Mouse (Mus musculus) liver, embryonic 12.5 days (tissue): Measurements from ENCODE around the gene Usp3. TPM values are rescaled to one million over a fixed set of nuclear protein-coding genes. Genes with fewer than 3 reads are reported as not detected.
A peak's percentile ranks its signal among the peaks of the same experiment; 100 is the strongest.

Experiments
- ATAC-seq: fragments of 200-750 bp; cut with Nextera tagmentation; 2 replicates; pipeline ENCODE4 v1.8.0; 2017; ENCODE audit warnings: moderate number of reproducible peaks, mild to moderate bottlenecking, moderate library complexity
- H3K27ac ChIP-seq: fragments of 300-500 bp; sonication (generic); 2 replicates; pipeline ENCODE4 v1.5.1; 2016; ENCODE audit warnings: mild to moderate bottlenecking
- H3K27me3 ChIP-seq: fragments of 300-500 bp; sonication (generic); replicated peaks from 2 replicates; pipeline ENCODE4 v1.6.1; 2016; ENCODE audit warnings: mild to moderate bottlenecking, moderate library complexity
- H3K36me3 ChIP-seq: fragments of 300-500 bp; sonication (generic); 2 replicates; pipeline ENCODE4 v1.6.1; 2016; ENCODE audit warnings: mild to moderate bottlenecking, moderate library complexity
- H3K4me1 ChIP-seq: fragments of 300-500 bp; sonication (generic); 2 replicates; pipeline ENCODE4 v1.6.1; 2016
- H3K4me2 ChIP-seq: fragments of 300-500 bp; sonication (generic); 2 replicates; pipeline ENCODE4 v1.6.1; 2016; ENCODE audit warnings: mild to moderate bottlenecking, moderate library complexity
- H3K4me3 ChIP-seq: fragments of 300-500 bp; sonication (generic); 2 replicates; pipeline ENCODE4 v1.5.1; 2016; ENCODE audit warnings: mild to moderate bottlenecking, moderate library complexity
- H3K9ac ChIP-seq: fragments of 300-500 bp; sonication (generic); 2 replicates; pipeline ENCODE4 v1.6.1; 2016; ENCODE audit warnings: mild to moderate bottlenecking, moderate library complexity
- H3K9me3 ChIP-seq: fragments of 300-500 bp; sonication (generic); replicated peaks from 2 replicates; pipeline ENCODE4 v1.6.1; 2016; ENCODE audit warnings: mild to moderate bottlenecking, moderate library complexity
- WGBS: fragments of 180-500 bp; shearing (Covaris S2); methylation state at CpG from one replicate; pipeline ENCODE4 v1.1.7; 2016; ENCODE audit not compliant: insufficient replicate concordance; 5-methylcytosine and 5-hydroxymethylcytosine counted together
- polyA plus RNA-seq: library from polyadenylated mRNA; unstranded; fragments of >200 nt; fragmentation: Nextera tagmentation; extraction: Ambion mirVana; gene quantifications from 2 replicates; pipeline ENCODE4 v1.2.1, GENCODE M21; 2016

The Usp3 gene
- polyA plus RNA-seq: 20.3 and 21.3 TPM in 2 replicates

DNA sequence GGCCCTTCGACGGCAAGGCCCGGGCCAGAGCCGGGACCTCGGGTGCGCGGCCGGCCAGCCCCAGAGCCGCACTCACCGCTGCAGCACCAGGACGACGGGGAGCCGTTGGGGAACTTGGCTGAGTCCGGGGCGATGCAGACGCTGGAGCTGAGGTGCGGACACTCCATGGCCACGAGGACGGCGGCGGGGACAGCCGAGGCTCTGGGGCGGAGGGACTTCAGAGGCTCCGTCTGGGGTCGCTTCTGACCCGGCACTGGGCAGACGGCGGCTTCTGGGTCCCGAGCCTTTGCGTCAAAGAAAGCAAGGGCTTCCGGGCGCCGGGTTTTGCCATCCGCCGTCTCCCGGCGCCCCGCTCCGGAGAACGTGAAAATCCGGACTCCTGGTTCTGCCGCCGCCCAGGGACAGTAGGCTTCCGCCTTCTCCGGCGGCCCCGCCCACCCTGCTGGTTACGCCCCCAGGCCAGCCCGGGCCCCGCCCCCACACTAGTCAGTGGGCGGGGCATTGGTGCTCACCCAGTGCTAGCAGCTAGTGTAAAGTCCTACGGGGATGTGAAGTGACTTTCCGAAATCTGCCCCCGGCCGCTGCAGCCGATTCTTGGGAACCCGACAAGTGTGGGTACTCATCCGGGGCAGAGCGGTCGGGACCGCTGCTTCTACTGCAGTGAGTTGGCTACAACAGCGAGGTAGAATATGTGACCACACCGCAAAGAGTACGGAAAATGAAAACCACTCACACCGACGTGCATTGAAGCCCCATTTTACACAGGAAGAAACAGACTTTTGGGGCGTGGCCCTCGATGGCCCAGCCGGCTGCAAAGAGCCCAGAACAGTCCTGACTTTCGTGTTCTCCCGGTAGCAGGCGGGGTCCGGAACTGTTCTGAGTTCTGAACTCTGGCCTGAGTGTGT lies at the start of gene Usp3:
Usp3 (minus strand) TSS at position 435 of the 905 bp plus-strand sequence.
- H3K27ac ChIP-seq: peak within 1 kb of the TSS; percentile 89
- 0 out of 2 replicates have a peak, but pooled peaks cover 4% of the 10 kb centered on the region for H3K27me3 ChIP-seq
- H3K4me2 ChIP-seq: peak within 1 kb of the TSS; percentile 95
- H3K36me3 ChIP-seq: no peaks in the 10 kb centered on the region
- H3K9ac ChIP-seq: peak within 1 kb of the TSS; percentile 94
- no peaks in the 10 kb centered on the region for H3K9me3 ChIP-seq
- peak within 1 kb of the TSS; percentile 92 for H3K4me3 ChIP-seq
- peaks cover 44% of the 10 kb centered on the region for H3K4me1 ChIP-seq
- under 1% methylated on average over 73 of the region's 73 CpGs for WGBS
- peak; percentile 88 for ATAC-seq

DNA sequence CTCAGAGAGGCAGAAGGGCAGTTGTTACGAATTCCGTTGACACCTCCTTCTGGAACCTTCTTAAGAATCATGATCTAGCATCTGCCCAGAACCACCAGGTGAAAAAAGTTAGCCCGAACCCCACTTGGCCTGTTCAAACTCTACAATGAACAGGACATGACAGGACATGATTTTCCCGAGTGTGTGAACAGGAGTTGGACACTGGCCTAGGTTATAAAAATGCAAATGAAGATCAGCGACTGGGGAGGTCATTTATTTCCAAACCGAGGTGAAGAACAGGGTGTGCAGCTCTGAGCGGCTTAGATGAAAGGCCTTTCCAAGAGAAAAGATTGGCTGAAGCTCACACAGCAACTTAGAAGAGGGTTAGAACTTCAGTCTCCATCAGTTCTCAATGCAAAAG lies 47.5 kb upstream of the Usp3 start:
- 61% methylated on average over 7 of the region's 7 CpGs for WGBS
- no peaks in the 10 kb centered on the region for H3K4me1 ChIP-seq
- ATAC-seq: no peak
- H3K27ac ChIP-seq: no peak overlapping the region
- no peak overlapping the region for H3K4me2 ChIP-seq
- no peaks in the 10 kb centered on the region for H3K36me3 ChIP-seq
- H3K27me3 ChIP-seq: no peaks in the 10 kb centered on the region; the same call in 1 of the 2 replicates
- H3K9ac ChIP-seq: no peak overlapping the region
- H3K9me3 ChIP-seq: no peaks in the 10 kb centered on the region
- H3K4me3 ChIP-seq: no peak overlapping the region

DNA sequence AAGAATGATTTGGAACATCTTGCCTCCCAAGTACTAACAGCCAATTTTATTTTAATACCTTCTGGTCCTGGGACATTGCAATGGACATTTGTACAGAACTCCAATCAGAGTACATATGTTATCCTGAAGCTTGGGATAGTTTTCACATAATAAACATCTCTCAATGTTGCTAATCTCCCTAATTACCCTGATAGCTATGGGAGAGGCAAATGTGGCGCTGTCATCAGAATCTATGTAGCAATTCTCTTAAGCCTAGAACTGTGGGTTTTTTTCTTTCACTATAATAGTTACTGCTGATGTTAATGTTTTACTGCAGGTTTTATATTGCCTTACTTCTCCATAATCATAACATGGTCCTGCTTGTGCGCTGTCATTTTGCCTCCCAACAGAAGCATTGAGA lies 46.7 kb upstream of the Usp3 start:
- ATAC-seq: no peak

DNA sequence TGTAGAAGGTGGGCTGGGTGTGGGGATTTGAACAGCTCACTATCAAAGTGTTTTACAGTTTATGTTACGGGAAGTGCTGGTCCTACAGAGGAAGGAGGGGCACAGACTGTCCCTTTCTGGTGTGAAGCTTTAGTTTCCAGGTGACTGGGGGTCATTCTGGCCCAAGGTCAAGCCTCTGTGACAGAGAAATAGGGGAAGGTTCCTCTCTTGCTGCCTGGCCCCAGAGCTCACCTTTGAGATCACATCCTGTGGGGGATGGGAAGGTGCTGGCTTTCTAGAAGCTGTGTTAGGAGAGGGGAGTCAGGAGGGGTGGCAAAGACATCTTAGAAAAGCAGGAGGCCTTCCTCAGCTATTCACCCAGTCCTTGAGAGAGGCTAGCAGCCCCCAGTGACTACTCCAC lies 39.5 kb upstream of the Usp3 start:
- no peak for ATAC-seq
- 94% methylated on average over 1 of the region's 1 CpGs for WGBS

More for the DNA sequence above, 46.7 kb upstream of the Usp3 start:
- H3K27me3 ChIP-seq: no peaks in the 10 kb centered on the region
- H3K9ac ChIP-seq: no peak overlapping the region
- H3K27ac ChIP-seq: no peak overlapping the region
- no peaks in the 10 kb centered on the region for H3K4me1 ChIP-seq
- WGBS: 83% methylated on average over 2 of the region's 2 CpGs
- no peak overlapping the region for H3K4me2 ChIP-seq
- H3K4me3 ChIP-seq: no peak overlapping the region
- H3K9me3 ChIP-seq: no peaks in the 10 kb centered on the region
- no peaks in the 10 kb centered on the region for H3K36me3 ChIP-seq

DNA sequence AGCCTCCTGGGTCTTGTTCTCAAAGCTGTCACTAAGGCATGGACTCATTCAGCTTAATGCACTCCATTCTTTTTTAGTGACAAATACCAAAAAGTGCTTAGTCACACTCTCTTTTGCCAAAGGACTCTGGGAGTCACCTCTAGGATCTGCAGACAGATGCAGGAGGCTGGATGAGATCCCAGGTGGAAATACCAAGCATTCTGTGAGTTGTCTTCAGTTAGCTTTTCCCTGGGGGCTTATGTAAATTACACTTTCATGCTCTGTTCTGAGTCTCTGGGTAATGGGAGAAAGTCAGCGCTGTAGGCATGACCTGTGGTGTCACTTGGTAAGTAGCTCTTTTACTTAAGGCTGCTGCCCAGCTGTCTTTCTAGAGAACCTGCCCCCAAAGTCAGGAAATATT lies 38.0 kb upstream of the Usp3 start:
- no peak overlapping the region for H3K9ac ChIP-seq
- H3K27ac ChIP-seq: no peak overlapping the region
- 64% methylated on average over 1 of the region's 1 CpGs for WGBS
- no peaks in the 10 kb centered on the region for H3K36me3 ChIP-seq
- H3K27me3 ChIP-seq: no peaks in the 10 kb centered on the region
- no peak for ATAC-seq
- no peak overlapping the region for H3K4me2 ChIP-seq
- no peaks in the 10 kb centered on the region for H3K9me3 ChIP-seq
- H3K4me3 ChIP-seq: no peak overlapping the region
- peaks cover 22% of the 10 kb centered on the region for H3K4me1 ChIP-seq

More for the DNA sequence above, 39.5 kb upstream of the Usp3 start:
- Histone ChIP-seq H3K4me3 (no peak overlapping the region), H3K27ac (no peak overlapping the region), H3K4me1 (peaks cover 13% of the 10 kb centered on the region), H3K9me3 (no peaks in the 10 kb centered on the region), H3K4me2 (no peak overlapping the region), H3K36me3 (no peaks in the 10 kb centered on the region), H3K27me3 (no peaks in the 10 kb centered on the region), H3K9ac (no peak overlapping the region)

DNA sequence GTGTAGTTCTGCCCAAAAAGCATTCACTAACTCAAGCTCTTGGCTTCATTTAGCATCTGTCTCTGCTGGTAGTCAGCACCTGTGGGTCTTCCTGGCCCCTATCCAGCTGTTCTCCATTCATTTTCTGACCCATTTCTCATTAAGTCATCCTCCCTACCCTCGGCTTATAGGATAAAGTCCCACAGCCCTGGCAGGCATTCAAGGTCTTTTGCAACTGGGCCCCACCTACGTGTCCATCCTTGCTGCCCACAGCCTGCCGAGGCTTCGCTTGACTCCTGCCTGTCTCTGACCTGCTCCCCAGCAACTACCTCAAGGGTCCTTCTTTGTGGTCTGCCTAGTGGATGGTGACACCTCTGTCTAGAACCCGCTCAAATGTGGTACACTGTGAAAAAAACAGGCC lies 33.7 kb upstream of the Usp3 start:
- no peaks in the 10 kb centered on the region; the same call in 1 of the 2 replicates for H3K27me3 ChIP-seq
- no peak overlapping the region for H3K9ac ChIP-seq
- no peak for ATAC-seq
- WGBS: 62% methylated on average over 5 of the region's 5 CpGs
- peaks cover 28% of the 10 kb centered on the region for H3K4me1 ChIP-seq
- no peaks in the 10 kb centered on the region for H3K9me3 ChIP-seq
- no peaks in the 10 kb centered on the region for H3K36me3 ChIP-seq
- no peak overlapping the region for H3K27ac ChIP-seq
- no peak overlapping the region for H3K4me2 ChIP-seq
- no peak overlapping the region for H3K4me3 ChIP-seq

DNA sequence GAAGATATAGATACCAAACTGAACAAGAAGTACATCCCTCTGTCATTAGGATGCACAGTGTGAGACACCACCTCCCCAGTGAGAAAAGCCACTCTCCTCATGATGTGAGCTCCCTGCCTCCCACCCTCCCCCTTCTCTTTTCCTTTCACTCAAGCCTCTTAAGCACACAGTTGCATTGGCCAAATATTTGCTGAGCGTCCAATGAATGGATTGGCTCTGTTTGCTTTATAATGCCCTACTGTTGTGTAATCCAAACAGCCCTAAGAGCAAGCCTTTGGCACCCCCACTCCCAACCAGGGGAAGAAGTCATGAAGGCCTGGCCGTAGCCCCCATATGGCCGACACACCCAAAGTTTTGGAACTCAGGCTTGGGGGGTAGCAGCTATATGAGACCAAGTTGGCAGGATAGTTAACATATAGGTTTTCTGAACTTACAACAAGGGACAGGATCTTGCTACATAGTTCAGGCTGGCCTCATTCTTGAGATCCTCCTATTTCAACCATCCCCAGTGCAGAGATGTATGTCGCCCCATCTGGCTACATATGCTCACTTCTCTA lies 33.1 kb upstream of the Usp3 start:
- Histone ChIP-seq H3K27me3 (no peaks in the 10 kb centered on the region; the same call in 1 of the 2 replicates), H3K9me3 (no peaks in the 10 kb centered on the region), H3K4me2 (no peak overlapping the region), H3K4me1 (peaks cover 32% of the 10 kb centered on the region), H3K4me3 (no peak overlapping the region), H3K36me3 (no peaks in the 10 kb centered on the region), H3K27ac (no peak overlapping the region), H3K9ac (no peak overlapping the region)
- ATAC-seq: 0 out of 2 replicates have a peak, but pooled peaks have one; percentile 38
- 71% methylated on average over 4 of the region's 4 CpGs for WGBS

DNA sequence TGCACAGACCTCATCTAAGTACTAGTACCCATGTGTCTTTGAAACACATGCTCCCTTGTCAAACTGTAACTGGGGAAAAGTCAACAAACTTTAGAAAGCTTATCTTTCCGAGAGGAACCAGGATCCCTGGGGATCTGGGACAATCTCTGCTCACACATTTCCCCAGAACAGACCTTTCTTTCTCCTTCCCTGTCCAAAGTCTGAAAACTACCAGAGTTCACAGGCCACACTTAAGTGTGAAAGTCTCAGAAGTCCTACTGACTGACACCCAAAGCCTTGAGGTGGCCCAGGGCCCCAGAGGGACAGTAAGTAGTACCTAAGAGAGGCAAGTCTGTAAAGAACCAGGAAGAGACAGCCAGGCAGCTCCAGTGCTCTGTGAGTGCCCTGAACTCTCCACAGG lies 31.9 kb upstream of the Usp3 start:
- no peaks in the 10 kb centered on the region for H3K36me3 ChIP-seq
- H3K4me2 ChIP-seq: no peak overlapping the region
- H3K9me3 ChIP-seq: no peaks in the 10 kb centered on the region
- no peak overlapping the region for H3K4me3 ChIP-seq
- H3K4me1 ChIP-seq: peaks cover 39% of the 10 kb centered on the region
- H3K9ac ChIP-seq: no peak overlapping the region
- 42% methylated on average over 1 of the region's 1 CpGs for WGBS
- no peak for ATAC-seq
- no peak overlapping the region for H3K27ac ChIP-seq
- no peaks in the 10 kb centered on the region; the same call in 1 of the 2 replicates for H3K27me3 ChIP-seq

DNA sequence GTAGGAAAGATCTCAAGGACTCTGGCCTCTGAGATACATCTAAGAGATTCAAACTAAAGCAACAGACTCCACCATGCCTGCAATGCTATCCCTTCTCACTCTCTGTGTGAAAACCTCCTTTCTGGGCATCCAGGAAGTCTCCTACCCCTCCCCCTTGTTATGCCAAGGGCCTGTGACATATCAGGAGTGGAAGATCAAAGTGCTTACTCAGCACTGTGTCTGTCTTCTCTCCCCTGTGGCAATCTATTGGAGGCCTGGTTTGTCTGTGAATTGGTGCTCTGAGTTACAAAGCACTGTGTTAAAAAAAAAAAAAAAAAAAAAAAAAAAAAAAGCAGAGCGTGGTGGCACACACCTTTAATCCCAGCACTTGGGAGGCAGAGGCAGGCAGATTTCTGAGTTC lies 30.7 kb upstream of the Usp3 start:
- WGBS: 56% methylated on average over 1 of the region's 1 CpGs
- Histone ChIP-seq H3K27ac (no peak overlapping the region), H3K9ac (no peak overlapping the region), H3K4me1 (peaks cover 46% of the 10 kb centered on the region), H3K4me2 (no peak overlapping the region), H3K36me3 (no peaks in the 10 kb centered on the region), H3K4me3 (no peak overlapping the region), H3K9me3 (no peaks in the 10 kb centered on the region), H3K27me3 (no peaks in the 10 kb centered on the region; the same call in 1 of the 2 replicates)
- no peak for ATAC-seq

DNA sequence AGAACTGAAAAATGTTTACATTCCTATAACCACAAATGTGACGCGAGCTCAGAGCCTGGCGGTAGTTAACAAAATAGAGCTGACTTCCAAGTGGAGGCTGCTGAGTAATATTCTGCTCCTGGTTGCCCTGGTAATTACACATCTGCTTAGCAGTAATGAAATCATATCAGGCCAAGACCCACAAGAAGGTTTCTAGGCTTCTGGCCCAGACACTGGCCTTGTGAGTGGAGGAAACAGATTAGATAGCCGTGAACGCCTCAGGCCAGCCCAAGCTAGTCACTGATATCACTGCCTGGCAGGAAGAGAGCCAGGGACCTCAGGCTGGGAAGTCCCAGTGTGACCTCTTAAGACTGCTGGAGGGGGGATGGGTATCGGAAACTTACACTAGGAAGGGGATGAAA lies 27.6 kb upstream of the Usp3 start:
- Histone ChIP-seq H3K4me1 (peaks cover 49% of the 10 kb centered on the region), H3K4me3 (no peak overlapping the region), H3K9me3 (no peaks in the 10 kb centered on the region), H3K27ac (peak overlapping the region; percentile 33; the same call in 1 of the 2 replicates), H3K27me3 (no peaks in the 10 kb centered on the region; the same call in 1 of the 2 replicates), H3K4me2 (peak overlapping the region; percentile 39), H3K9ac (0 out of 2 replicates have a peak overlapping the region, but pooled peaks have one; percentile 14), H3K36me3 (no peaks in the 10 kb centered on the region)
- 9% methylated on average over 6 of the region's 6 CpGs for whole genome bisulfite sequencing
- ATAC-seq: peak; percentile 93

DNA sequence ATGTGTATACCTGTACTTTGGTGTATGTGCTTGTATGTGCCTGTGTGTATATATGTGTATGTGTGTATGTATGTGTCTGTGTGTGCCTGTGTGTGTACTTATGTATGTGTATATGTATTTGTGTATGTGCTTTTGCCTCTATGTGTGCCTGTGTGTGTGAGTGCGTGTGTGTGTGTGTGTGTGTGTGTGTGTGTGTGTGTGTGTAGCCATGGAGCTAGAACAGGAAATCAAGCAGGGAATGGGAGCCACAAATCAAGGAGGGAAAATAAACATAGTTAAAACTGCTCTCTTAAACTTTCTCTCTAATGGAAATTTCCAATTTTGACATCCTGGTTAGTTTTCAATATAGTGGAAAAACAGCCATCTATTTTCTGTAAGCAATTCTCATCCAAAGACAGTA lies 27.1 kb upstream of the Usp3 start:
- Histone ChIP-seq H3K9me3 (no peaks in the 10 kb centered on the region), H3K36me3 (no peaks in the 10 kb centered on the region), H3K4me3 (no peak overlapping the region), H3K9ac (0 out of 2 replicates have a peak overlapping the region, but pooled peaks have one; percentile 14), H3K4me2 (peak overlapping the region; percentile 39), H3K27ac (peak overlapping the region; percentile 33), H3K4me1 (peaks cover 49% of the 10 kb centered on the region), H3K27me3 (no peaks in the 10 kb centered on the region; the same call in 1 of the 2 replicates)
- WGBS: 59% methylated on average over 1 of the region's 1 CpGs
- no peak for ATAC-seq

DNA sequence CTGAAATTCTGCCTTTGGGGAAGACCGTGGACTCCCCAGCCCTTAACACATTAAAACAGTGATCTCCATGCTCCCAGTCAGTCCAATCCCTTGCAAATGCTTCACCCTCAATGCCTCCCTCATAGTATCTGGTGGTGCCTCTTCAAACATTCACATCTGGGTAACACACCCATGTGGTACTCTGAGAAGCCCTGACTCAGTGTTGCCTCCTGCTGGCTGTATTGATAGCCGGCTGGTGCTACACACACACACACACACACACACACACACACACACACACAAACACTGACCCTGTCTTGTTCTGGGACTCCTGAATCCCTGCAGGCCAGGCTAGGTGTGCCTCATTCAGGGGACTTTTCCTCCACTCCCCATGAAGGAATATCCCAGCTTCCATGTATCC lies 24.9 kb upstream of the Usp3 start:
- no peak overlapping the region for H3K4me2 ChIP-seq
- peaks cover 47% of the 10 kb centered on the region for H3K4me1 ChIP-seq
- H3K9ac ChIP-seq: no peak overlapping the region
- H3K27ac ChIP-seq: no peak overlapping the region
- no peaks in the 10 kb centered on the region for H3K9me3 ChIP-seq
- no peaks in the 10 kb centered on the region for H3K36me3 ChIP-seq
- 78% methylated on average over 2 of the region's 2 CpGs for WGBS
- H3K27me3 ChIP-seq: no peaks in the 10 kb centered on the region; the same call in 1 of the 2 replicates
- no peak overlapping the region for H3K4me3 ChIP-seq
- no peak for ATAC-seq
